Mouse (Mus musculus) MEL (cell line): ENCODE measurements around the gene Grin2d.

Experiments
- CTCF ChIP-seq, 3 experiments: IDR thresholded peaks in 2 of 3; conservative IDR thresholded peaks in 1 of 3; 2 replicates each; pipeline ENCODE4 v1.5.1; 2011 to 2012; ENCODE audit warnings: low read length in 3 of 3, low read depth in 2 of 3, mild to moderate bottlenecking in 2 of 3, improper control_type of control experiment in 1 of 3, inconsistent platforms in 1 of 3, mixed read lengths in 1 of 3, moderate library complexity in 1 of 3; ENCODE audit not compliant: control insufficient read depth in 1 of 3, insufficient read depth in 1 of 3, poor library complexity in 1 of 3, severe bottlenecking in 1 of 3
- E2F4 ChIP-seq: IDR thresholded peaks from 2 replicates; pipeline ENCODE4 v1.6.1; 2011; ENCODE audit warnings: low read depth, low read length, improper control_type of control experiment, borderline replicate concordance
- MAZ ChIP-seq: IDR thresholded peaks from 2 replicates; pipeline ENCODE4 v1.6.1; 2012; ENCODE audit warnings: low read depth, mild to moderate bottlenecking, inconsistent platforms, low read length, improper control_type of control experiment
- POLR2A ChIP-seq, 2 experiments: IDR thresholded peaks; 2 replicates each; pipeline ENCODE4 v1.6.1; 2011 to 2012; ENCODE audit warnings: low read length in 2 of 2, mild to moderate bottlenecking in 2 of 2, control low read depth in 1 of 2, improper control_type of control experiment in 1 of 2, low read depth in 1 of 2, moderate library complexity in 1 of 2; ENCODE audit not compliant: control insufficient read depth in 1 of 2, insufficient read depth in 1 of 2, poor library complexity in 1 of 2
- TAL1 ChIP-seq: IDR thresholded peaks from 2 replicates; pipeline ENCODE4 v1.6.1; 2012; ENCODE audit warnings: mild to moderate bottlenecking, inconsistent platforms, low read length, moderate library complexity, mixed read lengths
- USF2 ChIP-seq, 2 experiments: IDR thresholded peaks; 2 replicates each; pipeline ENCODE4 v1.6.1; 2011 to 2012; ENCODE audit warnings: improper control_type of control experiment in 2 of 2, low read length in 2 of 2, borderline replicate concordance in 1 of 2, inconsistent platforms in 1 of 2, low read depth in 1 of 2, mild to moderate bottlenecking in 1 of 2; ENCODE audit not compliant: insufficient read depth in 1 of 2
- ZKSCAN1 ChIP-seq: IDR thresholded peaks from 2 replicates; pipeline ENCODE4 v1.6.1; 2012; ENCODE audit warnings: low read depth, mild to moderate bottlenecking, inconsistent platforms, low read length, improper control_type of control experiment, moderate library complexity
- ZNF384 ChIP-seq: IDR thresholded peaks from 2 replicates; pipeline ENCODE4 v1.6.1; 2012; ENCODE audit warnings: low read depth, mild to moderate bottlenecking, inconsistent platforms, low read length, improper control_type of control experiment

DNA sequence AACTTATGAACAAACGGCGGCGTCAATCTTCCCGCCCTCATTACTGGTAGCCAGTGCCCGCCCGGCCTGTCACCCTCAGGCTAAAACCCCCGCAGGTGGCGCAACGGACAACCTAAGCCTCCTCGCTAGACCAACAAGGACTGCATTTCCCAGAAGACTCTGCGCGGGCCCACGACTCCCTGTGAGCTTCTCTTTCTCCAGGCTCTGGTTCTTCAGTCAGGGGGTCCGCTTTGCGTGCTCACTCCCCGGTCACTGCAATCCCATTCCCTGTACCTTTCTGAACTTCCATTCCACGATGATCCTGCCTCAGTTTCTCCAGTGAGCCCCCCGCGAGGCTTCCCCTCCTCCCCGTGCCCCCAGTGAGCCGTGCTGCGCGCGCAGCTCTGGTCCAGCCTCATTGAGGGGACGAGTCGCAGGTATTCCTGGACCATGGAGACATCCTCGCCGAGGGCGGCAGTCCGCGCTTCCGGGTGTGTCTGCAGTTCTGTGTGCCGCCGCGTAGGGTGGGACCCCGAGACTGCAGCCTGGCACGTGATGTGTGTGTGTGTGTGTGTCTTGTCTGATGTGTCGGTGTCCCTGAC, 94.6 kb downstream of the Grin2d start, which contains the start of gene Lmtk3:
- TF ChIP-seq CTCF (IDR thresholded peaks at IDR 0.05 in 2 of 3, conservative IDR thresholded peaks at IDR 0.05 in 1 of 3; ENCODE audit: control insufficient read depth in 1 of 3, insufficient read depth in 1 of 3, low read depth in 2 of 3, low read length in 3 of 3, poor library complexity in 1 of 3, severe bottlenecking in 1 of 3), result peak in 1 of 3 experiments; percentile 26; a peak in 1 of 6 replicates
- TF ChIP-seq E2F4, result no peak
- TF ChIP-seq TAL1, result no peak
- no peak for TF ChIP-seq ZNF384
- TF ChIP-seq ZKSCAN1, result no peak
- TF ChIP-seq USF2 (IDR thresholded peaks at IDR 0.05; ENCODE audit: borderline replicate concordance in 1 of 2, insufficient read depth in 1 of 2, low read depth in 1 of 2, low read length in 2 of 2), result no peak
- no peak for TF ChIP-seq POLR2A (IDR thresholded peaks at IDR 0.05; ENCODE audit: control insufficient read depth in 1 of 2, insufficient read depth in 1 of 2, low read depth in 1 of 2, low read length in 2 of 2, poor library complexity in 1 of 2)
- TF ChIP-seq MAZ, result no peak
